Mouse (Mus musculus) spleen, adult 12 weeks (tissue): ENCODE measurements around the gene Bag6.

ENCODE experiments used
- DNase-seq: peaks from one replicate; pipeline ENCODE4 v3.0.0; 2022; ENCODE audit warnings: low spot score

Bag6 gene

GRCm38 (mm10) chr17:35168541-35169207, 33.7 kb downstream of the Bag6 start:
- no peak for DNase-seq

DNA sequence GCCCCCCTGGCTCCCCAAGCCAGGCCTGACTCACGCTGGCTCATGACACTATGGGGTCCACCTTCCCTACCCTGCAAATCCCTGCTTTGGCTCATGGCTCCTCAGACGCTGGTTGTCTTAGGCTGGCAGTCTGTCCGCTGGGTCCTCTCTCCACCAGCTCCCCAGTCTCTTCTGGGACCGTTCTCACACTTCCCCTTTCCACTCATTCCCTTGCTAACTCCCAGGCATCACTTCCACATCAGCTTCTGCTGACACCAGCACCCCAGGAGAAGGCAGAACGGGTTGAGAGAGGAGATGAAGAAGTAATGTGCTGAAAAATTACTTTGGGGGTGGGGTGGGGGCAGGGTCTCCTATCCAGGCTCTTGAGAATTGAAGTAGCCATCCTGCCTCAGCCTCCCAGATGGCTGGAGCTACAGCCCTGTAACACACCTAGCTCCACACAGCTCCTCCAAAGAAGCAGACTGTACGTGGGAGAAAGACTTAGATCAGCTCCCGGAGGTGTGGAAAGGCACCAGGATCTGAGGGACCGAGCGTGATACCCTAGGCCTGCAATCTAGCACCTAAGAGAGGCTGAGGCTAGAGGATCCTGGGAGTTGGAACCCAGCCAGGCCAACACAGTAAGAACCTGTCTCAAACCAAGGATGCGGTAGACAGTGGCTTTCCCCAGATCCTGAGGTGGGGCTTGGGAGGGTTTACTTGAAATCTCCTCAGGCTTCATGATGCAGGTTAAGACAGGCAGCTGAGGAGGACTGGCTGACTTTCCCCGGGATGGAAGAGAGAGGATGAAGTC, 37.7 kb downstream of the Bag6 start:
- DNase-seq = no peak

DNA sequence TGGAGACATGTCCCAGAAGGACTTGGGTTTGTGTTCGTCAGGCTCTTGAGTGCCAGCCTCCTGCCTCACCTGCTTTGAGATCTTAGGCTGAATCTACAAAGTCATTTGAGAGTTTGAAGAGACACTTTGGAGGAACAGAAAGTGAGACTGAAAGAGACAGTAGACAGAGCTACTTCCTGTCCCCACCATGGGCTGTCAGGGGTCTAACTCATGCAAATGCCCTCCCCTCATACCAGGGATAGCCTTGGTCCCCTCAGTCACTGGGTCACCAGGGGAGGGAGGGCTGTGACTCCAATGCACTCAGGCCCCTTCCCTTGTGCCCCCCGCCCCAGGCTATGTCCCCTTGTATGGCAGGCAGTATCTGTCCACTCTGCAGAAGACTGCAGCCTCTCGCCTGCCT, 38.4 kb downstream of the Bag6 start:
- DNase-seq = no peak

DNA sequence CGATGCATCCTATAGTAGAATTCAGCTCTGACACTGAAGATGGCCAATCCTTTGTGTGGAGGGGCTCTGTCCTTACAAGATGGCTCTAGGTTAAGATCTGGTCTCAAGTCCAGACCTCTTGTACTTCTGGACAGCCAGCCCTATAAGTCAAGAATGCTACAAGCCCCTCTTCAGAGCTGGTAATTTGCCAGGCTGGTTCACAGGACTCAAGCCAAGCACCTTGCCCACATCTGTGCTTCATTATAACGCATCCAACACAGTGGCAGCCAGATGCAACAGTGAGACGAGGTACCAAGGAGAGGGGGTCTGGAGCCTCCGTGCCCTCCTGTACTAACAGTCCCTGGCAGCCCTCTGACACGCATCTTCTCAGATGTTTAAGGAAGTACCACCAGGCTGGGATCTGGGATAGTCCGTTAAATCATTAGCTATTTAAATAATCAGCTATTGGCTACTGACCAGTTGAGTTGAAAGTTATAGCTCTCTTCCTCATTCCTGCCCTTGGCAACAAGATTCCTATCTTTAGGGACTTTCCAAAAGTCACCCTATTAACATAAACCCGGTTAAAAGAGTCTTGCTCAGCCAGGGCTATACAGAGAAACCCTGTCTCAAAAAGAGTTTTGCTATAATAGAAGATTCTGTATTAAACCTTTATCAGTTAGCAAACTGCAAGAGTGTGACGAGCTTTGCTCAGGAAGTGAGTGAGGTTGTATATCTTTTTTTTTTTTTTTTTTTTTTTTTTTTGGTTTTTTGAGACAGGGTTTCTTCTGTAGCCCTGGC, 39.4 kb downstream of the Bag6 start:
- no peak for DNase-seq

DNA sequence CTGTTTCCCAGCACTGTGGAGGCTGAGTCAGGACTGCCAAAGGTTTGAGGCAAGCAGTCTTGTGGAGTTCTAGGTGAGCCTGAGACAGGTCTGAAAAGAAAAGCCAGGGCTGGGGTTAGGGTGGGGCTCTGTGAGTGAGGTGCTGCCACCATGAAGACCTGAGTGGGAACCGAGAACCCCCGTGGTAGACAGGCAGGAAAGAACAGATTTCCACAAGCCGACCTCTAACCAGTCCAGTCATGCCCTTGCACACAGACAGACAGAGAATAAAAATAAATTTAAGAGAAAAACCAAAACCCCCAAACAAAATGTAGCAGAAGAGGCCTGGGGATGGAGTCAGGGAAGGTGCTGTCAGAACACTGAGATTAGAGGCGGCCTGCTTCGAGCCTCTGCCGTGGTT, 40.4 kb downstream of the Bag6 start:
- no peak for DNase-seq

DNA sequence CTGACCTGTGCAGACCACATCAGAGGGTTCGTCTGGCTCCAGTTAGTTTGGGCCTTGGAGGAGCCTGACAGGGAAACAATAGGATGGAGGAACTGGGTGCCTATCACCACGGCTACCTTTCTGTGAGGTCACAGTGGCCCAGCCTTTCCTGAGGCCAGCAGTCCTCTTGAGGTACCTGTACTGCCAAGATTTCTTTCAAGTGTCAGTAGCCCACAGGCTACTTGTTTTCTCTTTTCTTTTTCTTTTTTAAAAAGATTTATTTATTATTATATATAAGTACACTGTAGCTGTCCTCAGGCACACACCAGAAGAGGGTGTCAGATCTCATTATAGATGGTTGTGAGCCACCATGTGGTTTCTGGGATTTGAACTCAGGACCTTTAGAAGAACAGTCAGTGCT, 41.0 kb downstream of the Bag6 start, which contains the start of gene Aif1:
Gene Aif1 (minus strand): TSS at position 101 of the 400 bp plus-strand sequence.
- no peak for DNase-seq

DNA sequence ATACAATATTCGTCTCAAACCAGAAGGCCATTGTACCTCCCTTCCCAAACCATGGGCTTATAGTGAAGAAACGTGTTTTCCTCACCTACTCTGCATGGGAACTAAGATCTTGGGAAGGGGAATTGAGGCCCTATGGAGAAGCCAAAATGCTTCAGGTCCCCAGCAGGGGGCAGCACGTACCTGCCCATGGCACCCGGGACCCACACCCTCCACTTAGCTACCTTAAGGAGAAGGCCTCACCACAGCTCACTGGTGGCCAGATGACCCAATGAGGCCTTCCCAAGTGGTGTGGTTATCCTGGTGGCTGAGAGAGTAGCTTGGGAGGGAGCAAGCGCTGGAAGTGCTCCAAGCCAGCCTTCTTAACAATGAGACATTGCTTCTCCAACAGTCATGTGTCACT, 43.5 kb downstream of the Bag6 start:
- peak; percentile 60 for DNase-seq

DNA sequence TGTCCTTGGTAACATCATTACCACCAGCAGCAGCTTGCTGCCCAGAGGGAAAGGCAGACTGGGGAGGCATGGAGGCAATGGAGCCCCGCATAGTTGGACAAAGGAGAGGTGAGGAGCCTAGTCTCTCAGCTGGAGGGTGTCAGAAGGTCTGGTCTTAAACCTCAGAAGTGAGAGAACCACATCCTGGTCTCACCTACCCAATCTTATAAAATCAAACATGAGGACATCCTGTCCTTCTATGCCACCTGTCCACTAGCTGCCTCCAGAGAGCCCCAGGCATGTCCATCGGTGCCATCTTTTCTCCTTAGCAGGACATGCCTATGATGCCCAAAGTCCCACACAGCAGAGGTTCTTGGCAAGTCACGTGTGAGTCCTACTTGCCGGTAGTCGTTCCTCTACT, 45.1 kb downstream of the Bag6 start:
- DNase-seq = no peak

GRCm38 (mm10) chr17:35185639-35186611, 50.9 kb downstream of the Bag6 start:
- peak; percentile 61 for DNase-seq

DNA sequence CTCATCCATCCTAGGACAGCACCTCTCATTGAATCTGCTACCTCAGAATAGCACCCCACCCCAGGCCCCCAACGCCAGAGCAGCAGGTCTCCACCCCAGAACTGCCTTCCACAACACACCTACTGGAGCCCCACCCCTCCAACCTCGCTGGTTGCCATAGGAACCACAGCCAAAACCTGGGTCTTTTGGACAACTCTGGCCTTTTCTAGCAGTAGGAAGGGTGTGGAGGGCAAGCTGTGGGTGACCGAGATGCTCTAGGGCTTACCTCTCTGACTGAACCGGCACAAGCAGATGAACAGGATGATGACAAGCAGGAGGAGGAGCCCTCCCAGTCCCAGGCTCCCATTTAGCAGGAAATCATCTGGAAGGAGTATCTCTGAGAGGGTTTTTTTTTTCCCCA, 51.7 kb downstream of the Bag6 start:
- peak; percentile 42 for DNase-seq

DNA sequence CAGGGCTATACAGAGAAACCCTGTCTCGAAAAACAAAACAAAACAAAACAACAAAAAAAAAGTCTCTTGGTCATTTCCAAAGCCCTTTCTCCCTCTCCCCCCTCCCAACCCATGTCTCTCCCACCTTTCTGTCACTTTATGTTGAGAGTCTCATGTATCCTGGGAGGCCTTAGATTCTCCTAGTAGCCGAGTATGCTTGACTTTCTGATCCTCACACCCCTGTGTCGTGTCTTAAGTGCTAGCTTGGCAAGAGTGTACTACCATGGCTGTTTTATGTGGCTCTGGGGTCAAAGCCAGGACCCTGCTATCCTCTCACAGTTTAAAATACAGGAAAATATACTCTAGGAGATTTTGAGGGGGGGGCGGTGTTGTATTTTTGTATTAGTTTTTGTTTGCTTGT, 52.4 kb downstream of the Bag6 start:
- no peak for DNase-seq

GRCm38 (mm10) chr17:35187959-35188610, 53.1 kb downstream of the Bag6 start, which contains the start of gene Lst1:
Gene Lst1 (minus strand): TSS chr17:35188439.
- DNase-seq = no peak

DNA sequence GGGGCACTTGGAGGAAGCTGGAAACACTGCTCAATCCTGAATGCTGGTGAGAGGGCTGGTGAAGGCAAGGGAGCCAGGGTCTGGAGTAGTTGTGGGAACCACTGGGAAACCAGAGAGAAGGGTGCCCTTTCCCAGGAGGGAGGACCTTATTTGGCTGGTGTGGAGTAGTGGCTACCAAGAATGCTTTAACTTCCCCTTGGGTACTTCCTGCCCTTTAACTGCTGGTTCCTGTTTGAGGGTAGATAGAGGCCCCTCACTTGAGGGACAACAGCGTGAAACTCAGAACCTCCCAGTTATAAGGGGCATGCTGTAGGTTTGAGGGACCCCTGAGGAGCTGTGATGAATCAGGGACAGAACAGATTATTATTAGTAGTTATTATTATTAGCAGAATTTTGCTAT, 54.2 kb downstream of the Bag6 start:
- DNase-seq = no peak

GRCm38 (mm10) chr17:35190096-35190495, 55.1 kb downstream of the Bag6 start:
- no peak for DNase-seq

DNA sequence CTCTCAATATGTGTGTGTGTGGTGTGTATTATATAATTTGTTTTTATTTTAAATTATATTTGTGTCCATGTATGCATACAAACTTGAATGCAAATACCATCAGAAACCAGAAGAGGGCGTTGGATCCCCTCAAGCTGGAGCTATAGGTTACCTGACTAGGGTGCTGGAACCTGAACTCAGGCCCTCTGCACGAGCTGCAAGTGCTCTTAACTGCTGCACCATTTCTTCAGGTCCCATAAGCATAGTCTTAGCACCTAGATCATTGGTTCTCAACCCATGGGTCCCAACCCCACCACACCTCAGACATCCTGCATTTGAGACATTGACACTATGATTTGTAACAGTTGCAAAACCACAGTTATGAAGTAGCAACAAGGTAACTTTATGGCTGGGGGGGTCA, 56.7 kb downstream of the Bag6 start:
- no peak for DNase-seq

DNA sequence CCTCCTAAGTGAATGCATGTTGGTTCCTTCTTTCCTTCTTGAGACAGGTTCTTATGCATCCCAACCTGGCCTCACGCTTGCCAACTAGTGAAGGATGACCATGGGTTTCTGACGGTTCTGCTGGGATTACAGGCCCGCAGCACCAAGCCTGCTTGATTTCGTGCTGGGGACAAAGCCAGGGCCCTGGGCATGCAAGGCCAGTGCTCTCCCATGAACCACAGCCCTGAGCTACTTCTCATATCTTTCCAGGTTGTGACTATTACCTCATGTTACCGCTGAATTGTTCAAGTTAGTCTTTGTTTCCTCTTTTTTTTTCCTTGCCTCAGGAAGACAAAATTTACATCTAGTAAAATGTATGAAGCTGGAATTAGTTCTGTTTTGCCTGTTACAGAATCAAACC, 57.9 kb downstream of the Bag6 start:
- DNase-seq = no peak

DNA sequence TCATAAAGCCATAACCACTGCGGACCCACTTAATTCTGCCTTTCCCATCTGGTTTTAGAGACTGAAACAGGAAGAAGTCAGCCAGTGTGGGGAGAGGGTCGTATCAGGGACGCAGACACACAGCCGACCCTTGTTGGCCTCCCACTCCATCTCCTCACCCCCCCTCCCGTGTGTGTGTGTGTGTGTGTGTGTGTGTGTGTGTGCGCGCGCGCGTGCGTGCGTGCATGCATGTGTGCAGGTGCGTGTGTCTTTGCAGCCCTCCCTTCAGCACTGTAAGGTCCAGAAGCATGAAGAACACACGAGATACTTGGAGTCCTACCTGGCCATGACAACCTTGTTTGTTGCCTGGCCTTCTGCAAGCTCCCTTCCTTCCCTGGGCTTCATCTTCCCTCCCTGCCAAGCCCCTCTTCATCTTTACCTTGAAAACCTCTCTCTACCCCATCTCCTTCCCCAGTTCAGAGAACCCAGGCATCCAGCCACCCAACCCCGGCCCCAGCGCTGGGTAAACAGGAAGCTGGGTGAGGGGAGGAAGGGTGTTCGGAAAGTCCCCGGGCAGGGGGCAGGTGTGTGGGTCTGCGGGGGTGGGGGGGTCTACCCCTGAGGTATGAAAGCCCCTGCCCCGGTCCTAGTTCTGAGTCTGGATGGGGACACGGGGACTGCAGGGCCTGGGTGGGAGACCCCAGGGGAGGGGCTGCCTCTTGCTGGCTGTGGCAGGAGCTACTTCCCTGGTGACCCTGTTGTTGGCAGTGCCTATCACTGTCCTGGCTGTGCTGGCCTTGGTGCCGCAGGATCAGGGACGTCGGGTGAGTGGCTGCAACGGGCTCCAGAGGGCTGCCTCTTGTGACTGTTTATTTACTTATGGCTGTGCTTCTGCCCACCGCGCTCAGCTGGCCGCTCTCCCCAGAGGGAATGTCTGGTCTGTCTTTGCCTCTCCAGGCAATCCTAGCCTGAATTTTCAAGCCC, 59.2 kb downstream of the Bag6 start, which contains the start of gene Ltb:
Gene Ltb (plus strand): TSS at position 559 of the 963 bp plus-strand sequence.
- no peak for DNase-seq

GRCm38 (mm10) chr17:35194844-35195630, 60.1 kb downstream of the Bag6 start:
- no peak for DNase-seq
